Mouse (Mus musculus) frontal cortex, postnatal 25 days (tissue): ENCODE results near the gene Gm10300.

Experiments
- DNase-seq, 2 experiments: peaks; one replicate each; pipeline ENCODE4 v3.0.0; 2022; ENCODE audit warnings: low spot score in 2 of 2

The Gm10300 gene

DNA sequence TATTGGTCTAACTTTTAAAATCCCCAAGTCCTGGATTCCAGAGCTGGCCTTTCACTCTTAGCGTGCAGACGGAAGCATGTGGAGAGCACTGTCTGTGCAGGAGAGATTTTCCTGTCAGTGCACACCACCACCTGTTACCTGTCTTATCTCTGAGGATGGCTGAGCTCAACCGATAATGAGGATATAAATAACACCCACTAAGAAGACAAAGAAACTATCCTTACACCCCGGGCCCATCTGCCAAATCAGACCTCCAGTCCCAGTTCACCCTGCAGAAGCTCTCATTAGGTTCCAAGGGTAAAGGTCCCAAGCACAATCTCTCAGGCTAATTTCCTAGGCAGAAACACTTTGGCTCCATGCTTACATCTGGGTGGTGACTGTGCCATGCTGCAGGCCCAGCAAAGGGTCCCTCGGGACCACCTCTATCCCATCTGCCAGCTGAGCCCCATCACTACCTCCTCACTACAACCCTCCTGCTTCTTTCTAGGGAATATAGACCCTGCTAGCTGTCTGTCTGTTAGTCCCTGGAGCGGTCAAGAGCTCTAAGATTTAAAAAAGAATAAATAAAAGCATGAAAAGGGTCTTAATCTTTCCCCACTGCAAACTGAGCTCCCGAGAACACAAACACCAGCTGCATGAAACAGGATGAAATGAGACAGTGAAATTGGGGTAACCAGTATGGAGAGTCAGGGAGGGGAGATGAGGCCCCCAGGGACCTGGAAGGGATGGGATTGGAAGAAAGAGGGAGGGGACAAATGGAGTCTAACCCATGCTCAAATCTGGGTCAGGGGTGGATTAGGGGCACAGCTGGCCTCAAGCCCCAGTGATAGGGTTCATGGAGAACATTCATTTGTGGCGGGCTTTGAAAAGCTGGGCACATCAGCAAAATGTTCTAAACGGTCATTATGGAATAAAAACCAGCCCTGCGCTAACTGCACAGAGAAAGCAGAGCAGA lies 22.9 kb upstream of the Gm10300 start:
- DNase-seq = no peak

DNA sequence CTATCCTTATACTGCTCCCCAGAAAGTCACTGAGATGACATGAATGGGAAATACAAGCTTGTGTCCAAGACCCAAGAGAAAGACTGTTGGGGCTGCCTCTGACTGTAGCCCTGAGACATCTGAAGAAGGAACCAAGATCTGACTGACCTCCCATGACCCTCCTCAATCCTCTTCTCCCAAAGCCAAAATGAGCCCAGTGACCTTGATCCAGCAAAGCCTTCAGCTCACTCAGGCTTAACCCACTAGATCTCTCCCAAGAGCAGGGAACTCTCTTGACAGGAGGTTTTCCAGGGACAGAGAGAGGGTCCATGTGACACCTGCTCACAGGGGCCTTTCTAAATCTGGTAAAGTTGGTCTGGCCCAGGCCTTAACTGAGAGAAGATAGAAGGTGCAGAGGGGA lies 17.2 kb upstream of the Gm10300 start:
- DNase-seq = no peak

DNA sequence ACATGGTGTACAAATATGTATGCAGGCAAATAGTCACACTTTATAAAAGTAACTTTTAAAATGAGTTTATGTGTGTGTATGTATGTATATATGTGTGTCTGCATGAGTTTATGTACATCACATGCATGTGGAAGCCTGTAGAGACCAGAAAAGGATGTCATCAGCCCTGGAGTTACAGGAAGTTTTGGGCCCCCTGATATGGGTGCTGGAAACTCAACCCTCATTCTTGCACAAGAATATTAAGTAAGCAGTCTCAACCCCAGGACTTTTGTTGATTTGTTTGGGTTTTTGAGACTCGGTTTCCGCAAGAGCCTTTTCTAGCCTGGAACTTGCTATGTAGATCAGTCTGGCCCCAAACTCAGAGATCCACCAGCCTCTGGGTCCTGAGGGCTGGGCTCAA lies 15.0 kb upstream of the Gm10300 start:
- DNase-seq = no peak

DNA sequence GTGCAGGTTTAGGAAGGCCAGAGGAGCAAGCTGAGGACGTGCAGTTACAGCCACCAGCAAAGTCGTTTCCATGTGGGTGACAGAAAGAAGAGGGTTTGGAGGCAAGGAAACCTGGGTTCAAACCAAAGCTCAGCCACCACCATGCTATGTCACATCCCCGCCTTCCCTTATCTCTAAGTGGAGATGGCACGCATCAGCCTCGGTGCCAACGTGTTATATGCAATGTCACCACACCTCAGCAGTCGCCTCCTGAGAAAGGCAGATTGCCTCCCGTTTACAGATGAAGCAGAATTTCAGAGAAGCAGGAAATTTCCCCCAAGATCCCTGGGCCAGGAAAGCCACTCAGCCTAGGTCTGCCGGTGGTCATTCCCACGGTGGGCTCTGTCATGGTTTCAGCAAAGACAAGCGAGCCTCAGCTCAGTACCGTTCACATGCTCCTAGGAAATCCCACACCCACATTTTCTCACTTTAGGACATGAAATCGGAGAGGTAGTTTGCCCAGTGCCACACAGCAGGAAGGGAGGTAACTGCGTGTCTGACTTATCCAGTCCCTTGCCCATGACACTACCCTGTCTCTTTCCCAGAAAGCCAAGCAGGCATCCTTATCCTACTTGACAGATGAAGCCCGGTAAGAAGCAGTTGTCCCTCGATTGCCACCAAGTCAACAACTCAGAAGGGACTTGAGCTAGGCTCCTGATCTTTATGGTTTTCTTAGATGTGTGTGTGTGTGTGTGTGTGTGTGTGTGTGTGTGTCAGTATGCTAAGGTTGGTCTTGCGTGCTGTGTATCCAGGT lies 14.3 kb upstream of the Gm10300 start:
- no peak for DNase-seq

DNA sequence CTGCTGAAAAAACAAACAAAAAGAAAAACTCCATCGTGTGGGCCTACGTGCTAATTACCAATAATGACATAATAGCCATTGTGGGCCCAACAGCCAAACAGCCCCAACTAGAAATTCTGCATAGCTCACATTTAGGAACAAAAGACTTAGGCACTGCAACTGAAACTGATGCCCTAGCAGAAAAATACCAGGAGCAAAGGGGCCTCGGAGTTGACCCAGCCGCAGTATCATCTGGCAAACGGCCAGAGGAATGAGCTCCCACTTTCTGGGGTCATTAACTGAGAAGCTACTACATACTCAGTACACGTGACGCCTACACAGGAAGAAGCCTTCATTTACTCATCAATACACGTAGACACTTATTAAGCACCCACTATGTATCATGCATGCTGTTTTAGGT lies 12.2 kb upstream of the Gm10300 start:
- no peak for DNase-seq

DNA sequence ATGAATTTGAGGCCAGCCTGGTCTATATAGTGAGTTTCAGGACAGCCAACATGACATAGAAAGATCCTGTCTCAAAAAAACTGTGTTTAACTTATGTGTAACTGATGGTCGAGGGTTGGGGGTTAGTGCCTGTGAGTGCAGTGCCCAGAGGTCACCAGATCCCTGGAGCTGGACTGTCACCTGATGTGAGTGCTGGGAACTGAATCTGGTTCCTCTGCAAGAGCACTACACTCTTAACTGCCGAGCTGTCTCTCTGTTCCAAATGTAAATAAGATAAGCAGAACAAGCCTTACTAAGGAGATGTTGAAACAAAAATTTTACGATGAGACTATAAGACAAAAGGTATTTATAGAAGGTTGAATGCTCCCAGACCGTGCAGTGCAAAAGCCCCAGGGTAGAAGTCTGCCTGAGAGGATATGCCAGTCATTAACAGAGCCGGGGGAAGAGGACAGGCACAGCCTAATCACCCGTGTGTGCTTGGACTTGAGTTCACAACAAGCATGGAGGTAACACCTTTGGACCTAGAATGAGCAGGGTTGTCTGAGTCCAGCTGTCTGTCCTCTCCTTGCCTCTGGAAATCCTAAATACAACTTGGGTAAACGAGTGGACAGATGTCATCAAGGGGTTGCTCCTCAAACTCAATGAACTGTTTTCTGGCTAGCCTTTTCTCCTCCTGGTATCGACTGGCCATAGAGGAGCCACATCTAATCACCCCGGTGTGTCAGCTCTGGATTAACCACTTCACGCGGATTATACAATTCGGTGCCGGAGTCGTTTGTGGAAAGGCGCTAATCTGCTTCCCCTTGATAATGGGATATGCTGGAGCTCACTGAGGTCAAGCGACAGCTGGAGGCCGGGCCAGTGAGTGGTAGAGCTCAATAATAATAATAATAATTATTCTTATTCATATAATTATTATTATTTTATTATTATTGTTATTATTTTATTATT lies 11.3 kb upstream of the Gm10300 start:
- no peak for DNase-seq

DNA sequence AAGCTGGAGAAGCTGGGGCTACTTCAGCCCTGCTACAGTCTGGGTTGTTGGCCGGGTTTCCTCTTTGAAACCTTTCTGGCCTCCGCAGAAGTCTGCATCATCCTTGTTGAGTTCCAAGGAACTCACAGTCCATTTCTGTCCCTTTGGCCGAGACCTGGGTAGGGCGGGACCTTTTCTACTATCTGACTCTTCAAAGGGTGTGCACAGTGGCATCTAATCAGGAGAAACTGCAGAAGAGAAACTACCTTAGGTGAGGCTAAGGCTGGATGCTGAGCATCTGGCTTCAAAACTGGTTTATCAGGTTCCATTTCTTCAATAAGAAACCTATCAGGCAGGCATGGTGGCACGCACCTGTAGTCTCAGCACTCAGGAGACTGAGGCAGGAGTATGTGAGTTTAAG lies 9.9 kb upstream of the Gm10300 start:
- no peak for DNase-seq

DNA sequence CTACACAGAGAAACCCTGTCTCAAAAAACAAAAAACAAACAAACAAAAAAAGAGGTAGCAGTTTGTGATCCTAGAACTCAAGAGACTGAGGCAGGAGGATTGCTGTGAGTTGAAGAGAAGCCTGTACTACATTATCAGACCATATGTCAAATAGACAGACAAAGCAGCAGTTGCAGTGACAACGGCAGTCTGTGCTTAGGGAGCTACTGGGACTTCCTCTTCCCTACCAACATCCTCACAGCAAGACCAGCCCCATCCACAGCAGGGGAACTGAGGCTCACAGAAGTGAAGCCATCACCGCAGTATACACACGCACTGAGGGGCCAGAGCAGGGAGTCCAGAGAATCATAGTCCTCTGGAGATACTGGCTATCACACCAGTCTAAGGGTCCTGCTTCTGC lies 8.9 kb upstream of the Gm10300 start:
- DNase-seq = no peak

DNA sequence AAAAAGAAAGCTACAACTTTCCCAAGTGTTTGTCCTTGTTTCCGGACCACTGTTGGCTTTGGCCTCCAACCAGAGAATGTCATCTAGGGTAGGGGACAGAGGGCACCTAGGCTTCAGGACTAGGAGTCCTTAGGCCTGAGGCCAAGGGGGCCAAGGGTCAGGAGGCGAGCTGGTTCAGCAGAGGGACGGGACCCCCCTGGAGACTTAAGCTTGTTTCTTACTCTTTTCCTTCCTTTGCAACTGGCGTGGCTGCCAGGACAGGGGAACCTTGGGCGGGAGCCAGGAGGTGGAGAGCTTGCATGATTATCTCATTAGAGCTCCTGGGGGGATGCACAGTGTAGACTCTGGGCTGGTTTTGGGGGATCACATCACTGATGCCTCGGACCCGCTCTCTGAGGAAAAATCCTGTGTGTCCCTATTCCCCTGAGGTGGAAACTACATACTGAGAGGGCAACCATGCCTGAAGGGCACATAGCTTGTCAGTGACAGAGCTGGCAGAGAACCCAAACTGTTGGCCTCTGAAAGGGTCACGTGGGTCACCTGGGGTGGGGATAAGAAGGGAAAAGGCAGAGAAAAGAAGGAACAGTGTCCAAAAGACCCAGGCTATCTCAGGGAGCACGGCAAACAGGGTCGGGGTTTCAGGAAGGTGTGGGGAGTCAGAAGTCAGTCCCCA lies 8.3 kb upstream of the Gm10300 start:
- no peak for DNase-seq

DNA sequence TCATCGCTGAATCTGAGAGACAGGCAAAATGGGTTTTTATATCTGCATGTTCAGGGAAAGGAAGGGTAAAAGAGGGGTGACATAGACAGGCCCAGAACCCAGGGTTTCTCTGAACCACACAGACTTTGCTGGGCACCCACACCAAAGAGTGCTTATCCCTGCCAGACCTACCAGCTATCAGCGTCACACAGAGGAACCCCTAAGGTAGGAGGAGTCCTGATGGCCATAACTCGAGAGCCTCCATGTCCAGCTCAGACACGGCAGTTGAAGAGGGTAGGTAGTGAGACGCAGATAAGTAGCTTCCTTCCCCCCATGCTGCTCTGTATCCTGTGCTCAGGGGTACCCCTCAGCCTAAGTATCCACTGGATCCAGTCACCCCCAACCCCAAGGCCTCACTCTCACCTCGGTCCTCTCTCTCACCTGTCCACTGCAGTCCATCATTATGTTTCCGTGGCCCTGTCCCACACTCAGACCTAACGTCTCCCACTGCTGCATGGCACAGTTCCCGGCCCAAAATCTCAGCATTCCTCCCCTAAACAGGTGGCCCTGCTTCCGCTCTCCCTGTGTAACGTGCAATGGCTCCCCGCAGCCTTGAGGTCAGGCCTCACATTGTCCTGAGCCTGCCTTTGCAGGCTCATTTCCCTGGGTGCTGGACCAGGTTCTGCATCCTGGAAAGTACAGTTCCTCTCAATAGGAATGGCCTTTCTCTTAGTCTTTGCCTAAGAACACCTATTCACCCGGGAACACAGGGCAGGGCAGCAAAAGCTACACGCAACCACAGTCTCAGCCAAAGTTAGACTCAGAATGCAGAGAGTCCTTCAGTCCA lies 7.2 kb upstream of the Gm10300 start:
- no peak for DNase-seq

DNA sequence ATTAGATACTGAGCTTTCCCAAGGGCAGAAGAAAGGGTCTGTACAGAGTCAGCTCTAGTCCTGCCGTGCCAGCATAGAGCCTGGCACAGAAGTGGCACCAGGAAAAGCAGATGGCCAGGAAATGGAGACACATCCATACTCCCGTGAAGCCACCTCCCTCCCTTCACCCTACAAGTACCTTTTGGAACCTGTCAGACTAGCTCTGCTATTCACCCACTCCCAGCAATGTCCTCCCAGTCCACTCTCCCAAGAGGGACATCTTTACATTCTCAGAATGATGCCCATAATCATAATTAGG lies 6.6 kb upstream of the Gm10300 start:
- DNase-seq = no peak

DNA sequence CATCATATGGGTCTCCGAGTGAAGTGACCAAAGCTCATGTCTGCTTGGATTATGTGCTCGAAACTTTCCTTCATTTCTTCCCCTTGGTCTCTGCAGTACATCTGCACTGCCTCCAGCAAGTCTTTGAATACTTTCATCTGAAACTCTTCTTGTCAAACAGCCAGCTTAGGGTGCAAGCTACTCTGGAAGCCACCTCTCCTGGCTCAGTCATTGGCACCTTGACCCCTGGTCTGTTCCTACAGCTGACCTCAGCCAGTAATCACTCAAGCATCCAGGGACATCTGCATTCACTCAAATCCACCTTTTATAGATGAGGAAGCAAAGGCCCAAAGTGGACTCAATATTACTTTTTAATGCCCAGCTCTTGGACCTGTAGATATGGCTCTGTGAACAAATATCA lies 2.8 kb upstream of the Gm10300 start:
- DNase-seq = no peak

DNA sequence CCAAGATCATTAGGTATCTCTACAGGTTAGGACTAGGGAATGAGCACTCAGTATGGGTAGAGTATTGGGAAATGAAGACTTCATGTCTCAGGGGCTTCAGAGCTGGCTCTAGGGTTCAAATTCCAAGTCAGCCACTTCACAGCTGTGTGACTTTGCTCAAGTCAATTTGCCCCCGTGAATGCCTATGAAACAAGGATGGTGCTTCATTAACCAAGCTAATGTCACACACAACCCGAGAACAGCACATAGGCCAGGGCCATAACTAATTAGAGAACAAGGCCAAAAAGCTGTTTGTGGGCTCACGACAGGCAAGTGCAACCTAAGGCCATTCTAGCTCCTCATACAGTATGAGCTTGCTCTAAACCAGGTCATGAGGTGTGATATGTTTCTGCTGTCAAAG lies 2.3 kb upstream of the Gm10300 start:
- DNase-seq = no peak

DNA sequence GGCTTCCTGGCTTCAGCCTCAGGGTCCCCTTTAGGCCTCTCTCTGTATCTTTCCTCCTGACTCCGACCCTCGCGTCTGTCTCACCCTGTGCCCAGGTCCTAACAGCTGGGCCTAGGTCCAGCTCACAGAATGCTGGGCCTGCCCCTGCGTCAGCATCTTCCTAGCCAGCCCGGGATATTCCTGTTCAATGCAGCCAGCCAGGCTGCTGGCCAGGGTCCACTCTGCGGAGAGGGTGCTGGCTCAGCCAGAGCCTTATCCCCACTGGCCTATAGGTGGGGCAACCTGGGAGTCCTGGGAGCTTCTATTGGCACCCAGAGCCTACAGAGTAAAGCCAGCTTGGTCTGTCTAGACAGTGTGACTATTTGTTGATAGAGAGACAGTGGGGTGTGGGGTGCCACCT lies 1.6 kb upstream of the Gm10300 start:
- no peak for DNase-seq

DNA sequence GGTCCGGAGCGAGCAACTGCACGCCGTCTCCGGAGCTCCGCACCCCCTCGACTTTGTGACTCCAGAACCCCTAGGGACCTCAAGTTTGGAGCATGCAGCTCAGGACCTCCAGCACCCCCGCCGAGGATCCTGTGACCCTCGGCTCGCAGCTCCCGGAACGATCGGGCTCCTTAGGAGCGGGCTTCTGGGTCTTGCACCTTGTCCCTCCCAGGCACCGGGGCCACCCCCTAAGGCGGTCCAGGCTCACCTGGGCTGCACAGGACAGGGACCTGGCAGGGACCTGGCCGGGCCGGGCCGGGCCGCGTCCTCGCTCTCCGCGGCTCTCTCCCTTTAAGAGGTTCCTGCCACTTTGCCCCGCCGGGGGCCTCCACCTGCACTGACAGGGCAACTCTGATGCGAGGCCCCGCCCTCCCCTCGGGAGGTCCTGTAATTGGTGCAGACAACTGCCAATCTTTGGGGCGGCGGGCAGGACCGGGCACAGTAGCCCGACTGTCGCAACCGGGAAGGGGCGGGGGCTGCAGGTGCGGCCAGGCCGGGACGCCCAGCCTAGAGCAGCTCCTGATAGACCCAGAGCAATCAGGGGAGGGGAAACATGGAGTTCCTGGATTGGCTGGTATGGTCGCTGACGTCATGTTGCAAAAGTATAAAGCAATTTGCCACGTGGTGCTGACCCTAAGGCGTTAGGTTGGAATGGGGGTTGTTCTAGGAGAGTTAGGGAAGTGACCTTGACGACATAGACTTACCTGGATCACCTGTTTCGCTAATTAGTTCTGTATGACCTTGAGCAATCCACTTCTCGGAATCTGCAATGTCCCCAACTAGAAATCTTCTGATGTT lies 654 bp downstream of the Gm10300 start, which contains the start of gene Epb41:
Gene Epb41, minus strand, starts transcription at position 389 of the 837 bp plus-strand sequence.
- DNase-seq = peak; percentile 94 to 97

DNA sequence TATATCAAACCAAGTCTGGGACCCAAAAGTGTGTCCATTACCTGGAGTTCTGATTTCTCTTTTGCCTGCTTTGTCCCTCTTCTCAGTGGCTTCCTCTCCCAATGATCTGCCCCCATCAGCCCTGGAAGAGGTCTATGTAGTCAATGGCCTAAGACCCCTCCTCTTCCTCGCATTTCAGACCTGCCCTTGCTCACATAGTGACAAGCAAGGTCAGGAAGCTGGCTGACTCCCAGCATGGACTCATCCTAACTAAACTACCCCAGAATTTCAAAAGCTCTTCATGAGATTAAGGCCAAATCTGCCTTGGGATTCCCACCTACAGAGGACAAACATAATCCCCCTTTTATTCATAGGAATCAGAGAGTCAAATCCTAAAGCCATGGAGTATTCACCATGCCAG lies 1.3 kb downstream of the Gm10300 start:
- DNase-seq = no peak

DNA sequence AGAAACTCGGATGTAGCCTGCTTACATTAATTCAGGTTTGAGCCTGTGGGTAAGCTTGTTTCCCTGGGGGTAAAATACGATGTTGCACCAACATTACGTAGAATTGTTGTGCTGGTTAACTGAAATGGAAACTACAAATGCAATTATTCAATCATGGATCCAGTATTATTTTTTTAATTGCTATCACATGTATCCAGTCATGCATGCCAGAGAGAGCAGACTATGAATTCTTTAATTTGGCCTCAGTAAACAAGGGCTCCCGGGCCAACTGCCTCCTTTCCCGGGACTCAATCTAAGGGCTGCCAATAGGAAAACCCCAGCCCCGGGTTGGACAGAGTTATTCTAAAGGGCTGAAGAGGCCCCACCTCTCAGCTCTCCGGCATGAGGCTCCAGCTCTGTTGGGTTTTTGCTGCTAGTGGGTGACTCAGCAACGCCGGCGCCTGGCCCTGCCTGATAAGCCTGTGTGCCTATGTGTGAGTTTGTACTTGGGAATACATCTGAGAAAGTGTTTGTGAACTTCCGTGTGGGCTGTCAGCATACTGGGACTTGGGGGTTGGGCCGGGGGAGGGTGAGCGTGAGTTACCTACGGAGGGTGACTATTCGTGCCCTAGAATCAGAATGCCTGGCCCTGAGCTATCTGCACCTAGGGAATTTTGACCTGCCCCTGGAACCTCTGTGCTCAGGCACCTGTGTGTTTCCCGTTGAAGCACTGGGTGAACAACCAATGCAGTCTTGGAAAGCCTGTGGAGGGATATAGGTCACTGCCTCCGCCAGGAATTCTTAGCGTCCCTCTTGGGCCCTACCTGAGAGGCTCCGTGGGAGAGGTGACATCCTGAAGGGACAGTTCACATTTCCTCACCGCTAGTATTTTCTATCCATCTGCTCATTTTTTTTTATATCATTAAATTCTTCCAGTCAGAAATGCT lies 2.2 kb downstream of the Gm10300 start:
- DNase-seq = no peak

DNA sequence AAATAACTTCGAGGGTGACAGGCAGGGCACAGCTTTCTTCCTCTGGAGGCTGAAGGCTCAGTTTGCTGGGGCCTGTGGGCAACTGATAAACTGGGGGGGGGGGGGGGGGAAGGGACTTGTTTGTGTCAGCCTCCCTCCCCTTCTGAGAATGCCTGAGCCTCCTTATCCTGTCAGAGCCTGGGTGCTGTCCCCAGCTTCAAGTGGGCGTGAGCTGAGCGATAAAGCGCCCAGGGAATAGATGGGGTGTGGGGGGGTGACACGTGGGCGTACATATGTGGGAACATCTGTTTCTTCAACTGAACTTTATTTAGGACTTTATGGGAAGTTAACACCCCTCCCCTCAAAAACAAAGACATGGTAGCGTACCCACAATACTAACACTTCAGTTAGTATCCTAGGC lies 2.9 kb downstream of the Gm10300 start:
- no peak for DNase-seq
